Mouse (Mus musculus) embryonic facial prominence, embryonic 11.5 days (tissue): Measurements from ENCODE around the gene Zcchc14. TPM values are rescaled to one million over a fixed set of nuclear protein-coding genes. Genes with fewer than 3 reads are reported as not detected.
A peak's percentile ranks its signal among the peaks of the same experiment; 100 is the strongest.

Source experiments
- ATAC-seq: fragments of 200-750 bp; cut with Nextera tagmentation; replicated peaks from 2 replicates; pipeline ENCODE4 v1.8.0; 2017; ENCODE audit warnings: low read depth; ENCODE audit not compliant: insufficient number of reproducible peaks, low FRiP score, low TSS enrichment
- DNase-seq: peaks from one replicate; pipeline ENCODE4 v3.0.0-alpha.2; 2015; ENCODE audit warnings: low spot score
- H3K27ac ChIP-seq: fragments of 300-500 bp; sonication (generic); replicated peaks from 2 replicates; pipeline ENCODE4 v1.5.1; 2014; ENCODE audit warnings: mild to moderate bottlenecking, low read depth, low read length, control low read depth
- H3K27me3 ChIP-seq: fragments of 300-500 bp; sonication (generic); 2 replicates; pipeline ENCODE4 v1.6.1; 2014; ENCODE audit warnings: mild to moderate bottlenecking, low read length, moderate library complexity, mixed read lengths; ENCODE audit not compliant: control insufficient read depth, insufficient read depth
- H3K36me3 ChIP-seq: fragments of 300-500 bp; sonication (generic); replicated peaks from 2 replicates; pipeline ENCODE4 v1.6.1; 2014; ENCODE audit warnings: low read depth, mild to moderate bottlenecking, low read length, moderate library complexity, mixed read lengths; ENCODE audit not compliant: control insufficient read depth, insufficient read depth
- H3K4me1 ChIP-seq: fragments of 300-500 bp; sonication (generic); 2 replicates; pipeline ENCODE4 v1.6.1; 2014; ENCODE audit warnings: low read length, mixed read lengths; ENCODE audit not compliant: control insufficient read depth, insufficient read depth
- H3K4me2 ChIP-seq: fragments of 300-500 bp; sonication (generic); 2 replicates; pipeline ENCODE4 v1.6.1; 2014; ENCODE audit warnings: low read depth, mild to moderate bottlenecking, control low read depth, low read length, moderate library complexity
- H3K4me3 ChIP-seq: fragments of 300-500 bp; sonication (generic); 2 replicates; pipeline ENCODE4 v1.5.1; 2014; ENCODE audit warnings: low read depth, low read length, control low read depth
- H3K9ac ChIP-seq: fragments of 300-500 bp; sonication (generic); replicated peaks from 2 replicates; pipeline ENCODE4 v1.6.1; 2014; ENCODE audit warnings: mild to moderate bottlenecking, control low read depth, low read length
- H3K9me3 ChIP-seq: fragments of 300-500 bp; sonication (generic); replicated peaks from 2 replicates; pipeline ENCODE4 v1.6.1; 2016; ENCODE audit warnings: mild to moderate bottlenecking, low read length, inconsistent platforms, mixed read lengths; ENCODE audit not compliant: control insufficient read depth
- WGBS: fragments of 180-500 bp; shearing (Covaris S2); extraction: QIAGEN DNeasy Blood & Tissue Kit; methylation state at CpG from one replicate; pipeline ENCODE4 v1.1.7; 2014; 5-methylcytosine and 5-hydroxymethylcytosine counted together
- polyA plus RNA-seq: library from polyadenylated mRNA; unstranded; fragments of >200 nt; fragmentation: Nextera tagmentation; extraction: Ambion mirVana; gene quantifications from 2 replicates; pipeline ENCODE4 v1.2.1, GENCODE M21; 2014

The Zcchc14 gene
- polyA plus RNA-seq = 17.4 and 19.7 TPM in 2 replicates

GRCm38 (mm10) chr8:121652774-121653323 is at the start of gene Zcchc14:
Zcchc14 (minus strand) TSS chr8:121652901.
- Histone ChIP-seq H3K4me3 (peak within 1 kb of the TSS; percentile 90), H3K9ac (peak within 1 kb of the TSS; percentile 89), H3K9me3 (no peaks in the 10 kb centered on the region), H3K27ac (peak within 1 kb of the TSS; percentile 79), H3K4me2 (peak within 1 kb of the TSS; percentile 98), H3K4me1 (peaks cover 19% of the 10 kb centered on the region), H3K27me3 (no peaks in the 10 kb centered on the region), H3K36me3 (no peaks in the 10 kb centered on the region)
- DNase-seq (peak; percentile 98), ATAC-seq (peak; percentile 97)
- 0% methylated on average over 52 of the region's 67 CpGs for WGBS

GRCm38 (mm10) chr8:121699936-121700335 is 47.2 kb upstream of the Zcchc14 start:
- H3K9me3 ChIP-seq = no peaks in the 10 kb centered on the region
- no peak for ATAC-seq
- H3K4me2 ChIP-seq = no peak overlapping the region
- H3K27ac ChIP-seq = no peak overlapping the region
- 92% methylated on average over 2 of the region's 2 CpGs for WGBS
- no peaks in the 10 kb centered on the region; the same call in 1 of the 2 replicates for H3K27me3 ChIP-seq
- H3K4me3 ChIP-seq = no peak overlapping the region
- no peak for DNase-seq
- no peak overlapping the region for H3K9ac ChIP-seq
- H3K4me1 ChIP-seq = no peaks in the 10 kb centered on the region
- H3K36me3 ChIP-seq = no peaks in the 10 kb centered on the region

GRCm38 (mm10) chr8:121698615-121699101 is 46.0 kb upstream of the Zcchc14 start:
- WGBS = 5% methylated on average over 9 of the region's 9 CpGs
- Histone ChIP-seq H3K4me1 (no peaks in the 10 kb centered on the region), H3K4me2 (peak overlapping the region; percentile 26), H3K9me3 (no peaks in the 10 kb centered on the region), H3K9ac (no peak overlapping the region), H3K27me3 (no peaks in the 10 kb centered on the region; the same call in 1 of the 2 replicates), H3K36me3 (no peaks in the 10 kb centered on the region), H3K27ac (no peak overlapping the region), H3K4me3 (no peak overlapping the region)
- DNase-seq (no peak), ATAC-seq (no peak)

- Histone ChIP-seq H3K36me3 (no peaks in the 10 kb centered on the region), H3K27ac (no peak overlapping the region), H3K27me3 (no peaks in the 10 kb centered on the region; the same call in 1 of the 2 replicates), H3K4me1 (no peaks in the 10 kb centered on the region), H3K9me3 (no peaks in the 10 kb centered on the region), H3K4me3 (0 out of 2 replicates have a peak overlapping the region, but pooled peaks have one; percentile 12), H3K9ac (no peak overlapping the region), H3K4me2 (peak overlapping the region; percentile 26)
- DNase-seq (peak; percentile 57), ATAC-seq (peak; percentile 20; the same call in 1 of the 2 replicates)
- WGBS = under 1% methylated on average over 17 of the region's 17 CpGs
Observed at GRCm38 (mm10) chr8:121697735-121698614, 45.3 kb upstream of the Zcchc14 start.

GRCm38 (mm10) chr8:121695585-121696184 is 43.0 kb upstream of the Zcchc14 start:
- H3K9me3 ChIP-seq = no peaks in the 10 kb centered on the region
- no peak overlapping the region for H3K9ac ChIP-seq
- no peak overlapping the region for H3K4me3 ChIP-seq
- H3K27me3 ChIP-seq = no peaks in the 10 kb centered on the region; the same call in 1 of the 2 replicates
- DNase-seq (no peak), ATAC-seq (no peak)
- H3K4me1 ChIP-seq = no peaks in the 10 kb centered on the region
- H3K4me2 ChIP-seq = no peak overlapping the region
- no peaks in the 10 kb centered on the region for H3K36me3 ChIP-seq
- WGBS = 79% methylated on average over 6 of the region's 6 CpGs
- H3K27ac ChIP-seq = no peak overlapping the region

GRCm38 (mm10) chr8:121694453-121694852 is 41.8 kb upstream of the Zcchc14 start:
- Histone ChIP-seq H3K9ac (no peak overlapping the region), H3K4me3 (no peak overlapping the region), H3K9me3 (no peaks in the 10 kb centered on the region), H3K36me3 (no peaks in the 10 kb centered on the region), H3K27me3 (no peaks in the 10 kb centered on the region; the same call in 1 of the 2 replicates), H3K4me1 (no peaks in the 10 kb centered on the region), H3K27ac (no peak overlapping the region), H3K4me2 (no peak overlapping the region)
- 56% methylated on average over 4 of the region's 4 CpGs for WGBS
- ATAC-seq (no peak), DNase-seq (peak; percentile 44)

- peaks cover 4% of the 10 kb centered on the region; the same call in 1 of the 2 replicates for H3K4me1 ChIP-seq
- ATAC-seq (no peak), DNase-seq (no peak)
- 30% methylated on average over 5 of the region's 5 CpGs for WGBS
- H3K36me3 ChIP-seq = no peaks in the 10 kb centered on the region
- H3K9me3 ChIP-seq = no peaks in the 10 kb centered on the region
- no peaks in the 10 kb centered on the region for H3K27me3 ChIP-seq
- H3K4me2 ChIP-seq = no peak overlapping the region
- H3K4me3 ChIP-seq = no peak overlapping the region
- no peak overlapping the region for H3K27ac ChIP-seq
- no peak overlapping the region for H3K9ac ChIP-seq
Observed at GRCm38 (mm10) chr8:121688496-121688895, 35.8 kb upstream of the Zcchc14 start.
